Mouse (Mus musculus) stomach, postnatal 0 days (tissue): ENCODE measurements at regions not wholly inside any gene's neighbourhood (a gene's known extent, or its start where the extent isn't known, plus 50 kb on each side); places are given as distances from the start of the nearest gene placed in this dataset.
A peak's percentile ranks its signal among the peaks of the same experiment; 100 is the strongest.

ENCODE experiments used
- ATAC-seq: fragments of 200-750 bp; cut with Nextera tagmentation; 2 replicates; pipeline ENCODE4 v1.8.0; 2017; ENCODE audit not compliant: low FRiP score, low TSS enrichment
- DNase-seq: peaks from one replicate; pipeline ENCODE4 v3.0.0-alpha.2; 2016; ENCODE audit warnings: low spot score
- H3K27ac ChIP-seq: fragments of 300-500 bp; sonication (generic); replicated peaks from 2 replicates; pipeline ENCODE4 v1.5.1; 2014; ENCODE audit warnings: mild to moderate bottlenecking, control low read depth
- H3K27me3 ChIP-seq: fragments of 300-500 bp; sonication (generic); 2 replicates; pipeline ENCODE4 v1.6.1; 2014; ENCODE audit warnings: low read length; ENCODE audit not compliant: control insufficient read depth, insufficient read depth
- H3K36me3 ChIP-seq: fragments of 300-500 bp; sonication (generic); 2 replicates; pipeline ENCODE4 v1.6.1; 2014; ENCODE audit warnings: low read length, mixed read lengths; ENCODE audit not compliant: control insufficient read depth, insufficient read depth
- H3K4me1 ChIP-seq: fragments of 300-500 bp; sonication (generic); replicated peaks from 2 replicates; pipeline ENCODE4 v1.6.1; 2014; ENCODE audit warnings: antibody characterized with exemption; ENCODE audit not compliant: control insufficient read depth, insufficient read depth
- H3K4me2 ChIP-seq: fragments of 300-500 bp; sonication (generic); replicated peaks from 2 replicates; pipeline ENCODE4 v1.6.1; 2014; ENCODE audit warnings: low read depth, mild to moderate bottlenecking, control low read depth, moderate library complexity
- H3K4me3 ChIP-seq: fragments of 300-500 bp; sonication (generic); 2 replicates; pipeline ENCODE4 v1.5.1; 2014; ENCODE audit warnings: low read depth, low read length, control low read depth
- H3K9ac ChIP-seq: fragments of 300-500 bp; sonication (generic); 2 replicates; pipeline ENCODE4 v1.6.1; 2014; ENCODE audit warnings: mild to moderate bottlenecking, low read length, control low read depth, mixed read lengths
- H3K9me3 ChIP-seq: fragments of 300-500 bp; sonication (generic); 2 replicates; pipeline ENCODE4 v1.6.1; 2016; ENCODE audit warnings: low read length; ENCODE audit not compliant: control insufficient read depth
- CTCF ChIP-seq: IDR thresholded peaks from 2 replicates; pipeline ENCODE4 v1.5.1; 2016; ENCODE audit warnings: antibody characterized with exemption, low read depth, mild to moderate bottlenecking, moderate library complexity
- EP300 ChIP-seq: optimal IDR thresholded peaks from 2 replicates; pipeline ENCODE3; 2016; ENCODE audit warnings: antibody characterized with exemption
- WGBS: fragments of 180-500 bp; shearing (Covaris S2); extraction: QIAGEN DNeasy Blood & Tissue Kit; methylation state at CpG from one replicate; pipeline ENCODE4 v1.1.7; 2014; 5-methylcytosine and 5-hydroxymethylcytosine counted together

DNA sequence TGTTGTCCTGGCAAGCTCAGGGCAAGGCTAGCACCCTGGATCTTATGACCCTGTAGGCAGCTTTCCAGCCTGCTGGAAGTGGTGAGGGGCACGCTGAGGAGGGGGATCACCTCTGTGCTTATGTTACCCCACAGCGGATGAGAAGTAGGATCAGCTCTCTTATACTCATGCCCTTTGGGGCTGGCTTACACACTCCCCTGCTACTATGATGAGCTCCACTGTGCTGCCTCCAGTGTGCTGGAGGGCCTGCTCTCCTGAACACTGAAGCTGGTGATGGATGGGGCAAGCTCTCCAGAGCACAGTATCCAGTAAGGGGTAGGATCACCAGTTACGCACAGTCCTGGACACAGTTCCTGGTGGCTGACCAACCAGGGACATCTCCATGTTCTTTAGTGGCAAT, 118.3 kb upstream of the Syt1 start:
- Histone ChIP-seq H3K27ac (no peak overlapping the region), H3K4me1 (no peaks in the 10 kb centered on the region), H3K9ac (no peak overlapping the region), H3K9me3 (no peaks in the 10 kb centered on the region), H3K4me3 (no peak overlapping the region), H3K27me3 (no peaks in the 10 kb centered on the region), H3K4me2 (no peak overlapping the region), H3K36me3 (no peaks in the 10 kb centered on the region)
- 0 out of 2 replicates have a peak, but pooled peaks have one; percentile 60 for ATAC-seq
- no peak for DNase-seq
- TF ChIP-seq EP300: no peak
- TF ChIP-seq CTCF: no peak
- 90% methylated on average over 3 of the region's 3 CpGs for WGBS

DNA sequence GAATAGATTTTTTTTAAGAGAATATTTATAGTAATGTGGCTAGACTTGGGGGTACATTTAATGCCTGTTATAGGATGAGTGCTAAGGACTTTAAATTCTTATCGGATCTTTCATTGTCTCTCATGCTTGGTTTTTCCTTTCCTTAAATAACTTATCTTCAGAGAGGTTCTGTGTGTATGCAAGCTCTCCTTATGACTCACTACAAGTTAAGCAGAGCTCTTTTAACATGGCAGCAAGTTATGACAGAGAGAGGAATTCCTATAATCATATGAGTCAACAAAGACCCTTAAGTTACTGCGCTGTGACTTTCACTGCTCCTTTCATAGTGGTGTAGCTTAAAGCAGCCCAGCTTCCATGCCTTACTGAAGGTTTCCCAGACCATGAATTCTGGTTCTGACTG, 115.9 kb upstream of the Syt1 start:
- no peaks in the 10 kb centered on the region for H3K27me3 ChIP-seq
- no peak for ATAC-seq
- H3K36me3 ChIP-seq: no peaks in the 10 kb centered on the region
- no peaks in the 10 kb centered on the region for H3K4me1 ChIP-seq
- 56% methylated on average over 2 of the region's 2 CpGs for WGBS
- no peaks in the 10 kb centered on the region for H3K9me3 ChIP-seq
- no peak overlapping the region for H3K27ac ChIP-seq
- TF ChIP-seq EP300: no peak
- DNase-seq: no peak
- no peak overlapping the region for H3K4me2 ChIP-seq
- no peak overlapping the region for H3K9ac ChIP-seq
- H3K4me3 ChIP-seq: no peak overlapping the region

DNA sequence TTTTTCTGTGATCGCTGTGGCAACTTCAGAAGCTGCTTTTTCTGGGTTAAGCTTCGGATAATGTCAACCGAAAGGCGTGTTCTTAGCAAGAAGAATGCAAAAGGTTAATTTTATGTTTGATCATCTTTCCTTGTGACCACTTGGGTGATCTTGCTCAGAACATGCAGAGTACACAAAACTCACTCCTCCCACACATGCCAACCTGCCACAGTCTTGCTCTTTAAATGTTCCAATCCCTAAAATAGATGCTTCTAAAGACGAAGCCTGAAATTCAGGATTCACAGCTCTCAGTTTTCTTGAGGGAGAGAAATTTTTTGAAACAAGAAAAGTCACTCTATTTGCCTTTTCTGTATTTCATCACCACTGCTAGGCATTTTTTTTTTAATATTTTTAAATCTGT, 106.4 kb upstream of the Syt1 start:
- WGBS: 70% methylated on average over 5 of the region's 5 CpGs
- H3K4me3 ChIP-seq: no peak overlapping the region
- no peak overlapping the region for H3K27ac ChIP-seq
- no peak overlapping the region for H3K4me2 ChIP-seq
- DNase-seq (no peak), ATAC-seq (no peak)
- TF ChIP-seq EP300 (no peak), CTCF (no peak)
- H3K36me3 ChIP-seq: no peaks in the 10 kb centered on the region
- H3K27me3 ChIP-seq: no peaks in the 10 kb centered on the region
- no peaks in the 10 kb centered on the region for H3K4me1 ChIP-seq
- no peak overlapping the region for H3K9ac ChIP-seq
- no peaks in the 10 kb centered on the region for H3K9me3 ChIP-seq

DNA sequence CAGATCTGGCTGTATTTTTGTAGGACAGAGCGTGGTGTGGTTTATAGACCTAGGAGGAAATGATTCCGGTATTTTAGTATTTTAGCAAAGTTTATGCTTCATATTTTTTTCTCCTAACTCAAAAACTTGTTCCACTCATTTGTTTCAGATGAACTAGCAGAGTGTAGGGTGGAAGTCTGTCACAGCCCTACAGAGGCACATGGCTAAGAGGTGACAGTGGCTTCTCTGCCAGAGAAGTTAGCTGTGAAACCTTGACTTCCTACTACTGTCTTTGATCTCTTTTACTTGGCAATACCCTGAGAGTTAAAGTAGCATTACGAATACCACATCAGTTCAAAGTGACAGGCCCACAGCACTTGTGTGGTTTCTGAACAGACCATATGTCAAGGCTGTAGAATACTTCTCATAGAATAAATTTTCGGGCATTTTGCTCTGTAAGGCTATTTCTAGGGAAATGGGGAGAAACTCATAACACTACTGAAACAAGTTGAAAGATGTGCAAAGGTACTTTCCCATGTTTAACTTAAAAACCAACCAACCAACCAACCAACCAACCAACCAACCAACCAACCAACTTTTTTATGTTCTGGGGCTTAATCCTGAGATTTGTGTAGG, 104.3 kb upstream of the Syt1 start:
- Histone ChIP-seq H3K4me3 (no peak overlapping the region), H3K9me3 (no peaks in the 10 kb centered on the region), H3K36me3 (no peaks in the 10 kb centered on the region), H3K27me3 (no peaks in the 10 kb centered on the region), H3K4me1 (no peaks in the 10 kb centered on the region), H3K9ac (no peak overlapping the region), H3K4me2 (no peak overlapping the region), H3K27ac (no peak overlapping the region)
- 80% methylated on average over 4 of the region's 4 CpGs for WGBS
- DNase-seq (no peak), ATAC-seq (no peak)
- TF ChIP-seq EP300 (no peak), CTCF (no peak)

DNA sequence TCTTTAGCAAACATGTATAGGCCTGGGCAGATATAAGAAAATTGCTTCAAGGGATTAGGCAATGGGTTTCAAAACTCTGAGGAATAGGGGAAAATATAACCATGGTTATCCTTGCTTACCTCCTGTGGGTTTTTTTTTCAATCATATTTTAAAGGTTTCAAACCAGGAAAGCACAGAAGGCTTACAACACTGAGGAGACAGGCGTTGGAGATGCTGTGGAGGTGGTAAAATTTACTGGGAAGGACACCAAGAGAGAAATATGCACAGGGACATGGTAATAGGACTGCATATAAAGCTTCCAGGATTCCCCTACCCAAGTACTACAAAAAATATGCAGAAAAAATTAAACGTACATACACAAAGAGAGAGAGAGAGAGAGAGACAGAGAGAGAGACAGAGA, 95.0 kb upstream of the Syt1 start:
- Histone ChIP-seq H3K9ac (no peak overlapping the region), H3K27me3 (no peaks in the 10 kb centered on the region), H3K4me2 (no peak overlapping the region), H3K27ac (no peak overlapping the region), H3K4me3 (no peak overlapping the region), H3K4me1 (no peaks in the 10 kb centered on the region), H3K9me3 (no peaks in the 10 kb centered on the region), H3K36me3 (no peaks in the 10 kb centered on the region)
- 80% methylated on average over 2 of the region's 2 CpGs for WGBS
- ATAC-seq (no peak), DNase-seq (no peak)
- TF ChIP-seq EP300 (no peak), CTCF (no peak)

DNA sequence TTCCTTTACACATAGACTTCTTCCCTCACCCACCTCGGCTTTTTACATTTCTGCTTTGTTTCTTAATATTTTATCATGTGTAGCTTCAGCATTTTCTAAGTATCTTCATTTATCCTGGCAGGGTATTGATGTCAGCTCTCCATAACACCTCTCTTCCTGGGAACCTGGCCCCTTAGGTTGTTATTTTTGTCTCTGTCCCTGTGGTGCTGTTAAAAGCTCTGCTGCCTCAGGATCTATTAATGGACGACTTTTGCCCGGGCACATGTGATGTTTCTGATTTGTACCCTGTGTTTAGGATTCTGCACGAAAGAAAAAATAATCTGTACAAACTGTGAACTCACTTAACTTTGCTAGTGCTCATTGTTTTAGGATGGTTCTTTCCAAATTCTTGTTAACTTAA, 81.4 kb upstream of the Syt1 start:
- Histone ChIP-seq H3K36me3 (no peaks in the 10 kb centered on the region), H3K9ac (no peak overlapping the region), H3K4me2 (no peak overlapping the region), H3K27ac (no peak overlapping the region), H3K4me3 (no peak overlapping the region), H3K9me3 (no peaks in the 10 kb centered on the region), H3K4me1 (no peaks in the 10 kb centered on the region), H3K27me3 (no peaks in the 10 kb centered on the region)
- 59% methylated on average over 4 of the region's 4 CpGs for WGBS
- DNase-seq (no peak), ATAC-seq (no peak)
- TF ChIP-seq CTCF (no peak), EP300 (no peak)
